Mouse (Mus musculus) layer of hippocampus, postnatal 25 days (tissue): ENCODE results near the gene Tmem171. TPM values are rescaled to one million over a fixed set of nuclear protein-coding genes. Genes with fewer than 3 reads are reported as not detected.

ENCODE experiments used
- DNase-seq, 2 experiments: peaks; one replicate each; pipeline ENCODE4 v3.0.0; 2022; ENCODE audit warnings: mixed read lengths in 2 of 2, low spot score in 1 of 2; ENCODE audit errors: extremely low spot score in 1 of 2
- total RNA-seq, 2 experiments: library from RNA; stranded (reverse); gene quantifications; 2 replicates each; pipeline ENCODE4 v1.2.3; 2021

The Tmem171 gene
- under 1 TPM; 0.42 to 0.54 TPM for total RNA-seq

DNA sequence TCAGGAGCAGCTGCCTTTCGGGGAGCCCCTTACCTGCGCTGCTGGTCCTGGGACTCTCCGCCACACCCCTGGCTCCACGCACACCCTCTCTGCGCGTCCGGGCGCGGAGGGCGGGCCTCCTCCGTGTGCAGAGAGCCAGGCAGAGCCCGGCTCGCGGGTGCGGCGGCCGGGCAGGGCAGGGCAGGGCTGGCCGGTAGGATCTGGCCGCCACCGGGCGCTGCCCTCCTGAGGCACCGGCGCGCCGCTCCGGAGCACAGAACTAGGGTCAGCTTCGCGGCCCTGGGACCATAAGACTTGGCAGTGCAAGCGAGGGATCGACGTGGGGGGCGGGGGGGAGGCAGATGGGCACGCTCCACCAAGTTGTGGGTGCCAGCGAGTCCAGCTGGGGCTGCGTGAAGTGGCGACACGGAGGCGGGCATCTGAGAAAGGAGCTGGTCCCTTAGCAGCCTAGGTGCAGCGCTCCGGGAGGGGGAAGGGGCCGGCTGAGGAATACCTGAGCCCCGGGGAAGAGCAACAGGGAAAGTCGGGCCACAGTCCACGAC, at the start of gene Tmem171:
Gene Tmem171, minus strand, starts transcription at position 62 of the 542 bp plus-strand sequence.
- DNase-seq, result no peak

DNA sequence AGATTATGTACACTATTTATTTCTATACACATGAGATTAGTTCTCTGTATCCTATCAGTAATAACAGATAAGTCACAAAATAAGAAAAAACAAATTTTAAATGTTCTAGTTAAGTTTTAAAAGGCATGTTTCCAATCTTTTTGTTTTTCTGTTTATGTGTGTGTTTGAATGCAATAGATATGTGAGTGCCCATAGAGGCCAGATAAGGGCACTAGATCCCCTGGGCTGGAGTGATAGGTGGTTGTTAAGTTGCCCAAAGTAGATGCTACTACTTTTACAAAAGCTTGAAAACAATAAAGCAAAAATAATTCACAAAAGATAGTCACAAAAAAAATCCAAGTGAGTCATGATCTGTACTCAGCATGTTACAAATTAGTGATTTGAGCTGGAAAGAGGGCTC, 49.2 kb upstream of the Tmem171 start:
- DNase-seq, result no peak

DNA sequence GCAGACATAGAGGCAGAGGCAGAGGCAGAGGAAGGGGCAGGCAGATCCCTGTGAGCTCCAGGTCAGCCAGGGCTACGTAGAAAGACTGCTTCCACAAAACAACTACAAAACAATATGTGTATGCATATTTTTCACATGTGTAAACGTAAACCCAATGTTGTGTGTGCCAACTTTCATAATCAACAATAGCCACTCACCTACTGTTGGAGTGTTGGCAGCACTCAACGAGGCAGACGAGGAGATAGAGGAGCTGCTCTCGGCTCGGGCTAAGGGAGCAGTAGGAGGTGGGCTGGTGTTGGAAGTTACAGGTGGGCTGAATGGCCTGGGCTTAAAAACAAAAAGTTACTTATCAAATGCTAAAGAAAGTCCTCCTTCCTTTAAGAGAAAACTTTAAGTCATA, 48.6 kb upstream of the Tmem171 start:
- no peak for DNase-seq

DNA sequence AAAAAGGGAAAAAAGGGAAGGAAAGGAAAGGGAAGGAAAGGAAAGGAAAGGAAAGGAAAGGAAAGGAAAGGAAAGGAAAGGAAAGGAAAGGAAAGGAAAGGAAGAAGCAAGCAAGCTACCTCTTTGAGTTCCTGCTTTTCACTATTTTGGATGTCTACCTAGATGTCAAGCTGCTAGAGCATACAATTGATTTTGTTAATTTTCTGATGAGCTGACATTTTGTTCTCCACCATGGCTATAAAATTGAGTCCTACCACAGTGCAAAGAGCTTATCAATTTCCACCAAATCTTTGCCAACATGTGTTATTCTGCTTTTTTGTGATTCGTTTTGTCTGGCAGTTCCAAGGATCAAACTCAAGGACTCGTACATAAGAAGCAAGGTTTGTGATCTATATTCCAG, 43.6 kb upstream of the Tmem171 start:
- no peak for DNase-seq

DNA sequence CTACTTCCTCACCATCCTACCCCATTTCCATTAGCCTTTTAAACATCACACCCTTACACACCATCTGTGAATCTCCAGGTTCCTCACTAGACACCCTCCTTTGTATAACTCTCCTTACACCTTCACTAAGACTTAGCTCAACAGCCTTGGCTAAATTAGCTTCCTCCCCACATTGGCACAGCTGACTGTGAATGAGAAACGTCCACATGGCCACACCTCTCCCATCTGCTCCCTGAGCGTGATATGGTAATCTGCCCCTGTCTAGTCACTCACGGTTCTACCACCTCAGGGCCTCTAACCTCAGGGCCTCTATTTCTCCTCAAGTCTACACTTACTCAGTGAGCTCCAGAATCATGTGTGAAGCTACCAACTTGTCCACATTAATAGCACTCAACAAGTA, 38.7 kb upstream of the Tmem171 start:
- DNase-seq, result no peak

DNA sequence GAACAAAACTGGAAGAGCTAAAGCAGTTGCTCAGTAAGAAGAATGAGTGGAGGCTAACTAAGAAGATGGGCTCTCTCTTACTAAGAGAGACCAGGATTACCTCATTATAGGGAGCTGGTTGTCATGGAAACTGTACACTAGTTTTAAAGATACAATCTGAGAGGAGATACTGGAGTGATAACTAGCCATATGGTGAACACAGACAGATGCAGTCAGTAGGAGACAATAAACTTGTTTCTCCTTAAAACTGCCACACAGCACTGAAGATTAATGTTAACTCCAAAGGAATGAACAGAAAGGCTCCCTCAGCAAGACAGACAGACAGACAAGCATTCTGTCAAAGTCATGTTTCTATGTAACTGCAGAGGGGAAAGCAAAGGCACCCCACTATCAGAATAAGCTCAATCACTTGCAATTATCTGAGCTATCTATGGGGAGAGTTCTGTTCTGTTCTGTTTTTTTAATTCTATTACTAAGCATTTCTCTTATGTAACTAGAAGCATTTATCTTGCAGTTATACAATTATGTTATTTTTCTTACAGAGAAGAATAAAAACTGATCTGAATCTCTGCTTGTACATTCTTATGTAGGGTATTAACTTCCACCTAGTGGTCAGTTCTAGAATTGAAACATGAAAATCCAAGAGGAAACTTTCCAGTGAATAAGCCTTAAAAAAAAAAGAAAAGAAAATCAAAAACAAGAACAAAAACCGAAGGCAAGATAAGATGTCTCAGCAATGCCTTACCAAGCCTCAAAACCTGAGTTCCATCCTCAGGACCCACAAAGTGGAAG, 34.8 kb upstream of the Tmem171 start:
- DNase-seq, result no peak

DNA sequence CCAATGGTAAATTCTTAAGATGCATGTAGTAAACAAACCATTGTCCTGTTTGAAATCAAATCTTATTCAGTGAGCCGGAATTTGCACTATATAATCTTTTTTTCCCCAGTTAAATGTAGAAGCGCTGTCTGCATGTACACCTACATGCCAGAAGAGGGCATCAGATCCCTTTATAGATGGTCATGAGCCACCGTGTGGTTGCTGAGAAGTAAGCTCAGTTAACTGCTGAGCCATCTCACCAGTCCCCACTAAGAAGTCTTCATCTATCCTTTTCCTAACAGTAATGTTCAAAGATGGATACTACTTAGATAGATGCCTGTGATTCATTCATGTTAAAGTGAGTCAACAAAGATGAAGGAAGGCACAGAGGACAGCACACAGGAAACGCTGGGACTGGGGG, 31.9 kb upstream of the Tmem171 start:
- DNase-seq, result no peak

DNA sequence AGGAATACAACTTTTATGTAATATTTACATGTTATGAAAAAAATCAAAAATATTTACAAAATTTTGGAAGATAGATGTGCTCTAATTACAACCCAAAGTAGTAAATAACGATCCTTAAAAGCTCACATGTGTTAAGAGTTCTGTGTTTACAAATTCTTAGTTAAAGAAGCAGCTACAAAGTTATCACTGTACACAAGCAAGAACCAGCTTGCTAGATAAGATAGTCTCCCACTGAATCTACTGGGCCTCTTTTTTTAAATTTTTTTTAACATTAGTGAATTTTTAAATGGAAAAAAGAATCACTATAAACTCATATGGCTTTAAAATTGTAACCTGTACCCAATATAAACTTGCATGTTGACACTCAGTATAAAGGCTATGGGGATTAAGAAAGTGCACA, 28.8 kb upstream of the Tmem171 start:
- no peak for DNase-seq

DNA sequence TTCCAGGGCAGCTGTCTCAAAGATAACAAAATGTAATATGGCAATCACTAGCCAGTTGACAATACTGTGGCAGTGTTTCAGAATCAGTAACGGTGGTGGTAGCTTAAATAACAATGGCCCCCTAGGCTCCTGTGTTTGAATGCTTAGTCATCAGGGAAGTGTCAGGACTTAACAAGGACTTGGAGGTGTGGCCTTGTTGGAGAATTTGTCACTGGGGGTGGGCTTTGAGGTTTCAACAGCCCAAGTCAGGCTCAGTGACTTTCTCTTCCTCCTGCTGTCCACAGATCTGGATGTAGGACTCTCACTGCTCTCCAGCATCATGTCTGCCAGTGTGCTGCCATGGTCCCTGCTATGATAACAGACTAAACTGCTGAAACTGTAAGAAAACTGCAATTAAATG, 27.7 kb upstream of the Tmem171 start:
- DNase-seq, result no peak

DNA sequence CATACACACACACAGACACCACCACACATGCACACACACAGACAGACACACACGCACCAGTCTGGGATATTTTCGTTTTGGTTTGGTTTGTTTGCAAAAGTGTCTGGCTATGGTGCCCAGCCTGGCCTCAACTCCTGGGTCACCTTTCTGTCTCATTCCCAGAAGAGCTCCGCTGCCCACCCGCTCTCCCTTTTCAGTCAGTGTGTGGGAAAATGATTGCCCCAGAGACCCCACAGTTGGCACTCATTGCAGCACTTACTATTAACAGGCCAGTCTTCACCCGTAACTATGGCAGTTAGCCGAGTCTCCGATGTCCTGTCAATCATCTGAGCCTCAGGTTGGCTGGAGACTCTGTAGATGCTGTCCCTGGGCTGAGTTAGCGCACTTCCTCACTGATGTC, 21.5 kb upstream of the Tmem171 start:
- no peak for DNase-seq

DNA sequence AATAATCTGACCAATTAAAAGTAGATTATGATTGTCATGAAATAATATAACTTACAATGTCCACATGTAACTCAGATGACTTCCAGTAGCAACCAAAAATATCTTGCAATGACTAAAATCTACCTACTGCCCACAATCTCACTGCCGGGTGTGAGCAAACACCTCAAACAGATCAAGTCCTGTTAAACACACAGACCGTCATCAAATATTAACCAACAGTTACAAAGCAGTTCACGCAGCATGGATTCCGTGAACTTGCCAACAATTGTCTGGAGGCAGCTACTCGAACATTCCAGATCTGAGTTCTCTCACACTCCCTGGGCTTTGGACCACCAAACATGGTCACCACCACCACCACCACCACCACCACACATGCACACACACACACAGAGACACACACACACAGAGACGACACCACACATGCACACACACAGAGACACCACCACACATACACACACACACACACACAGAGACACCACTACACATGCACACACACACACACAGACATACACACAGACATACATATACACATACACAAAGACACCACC, 20.9 kb upstream of the Tmem171 start:
- DNase-seq, result no peak

DNA sequence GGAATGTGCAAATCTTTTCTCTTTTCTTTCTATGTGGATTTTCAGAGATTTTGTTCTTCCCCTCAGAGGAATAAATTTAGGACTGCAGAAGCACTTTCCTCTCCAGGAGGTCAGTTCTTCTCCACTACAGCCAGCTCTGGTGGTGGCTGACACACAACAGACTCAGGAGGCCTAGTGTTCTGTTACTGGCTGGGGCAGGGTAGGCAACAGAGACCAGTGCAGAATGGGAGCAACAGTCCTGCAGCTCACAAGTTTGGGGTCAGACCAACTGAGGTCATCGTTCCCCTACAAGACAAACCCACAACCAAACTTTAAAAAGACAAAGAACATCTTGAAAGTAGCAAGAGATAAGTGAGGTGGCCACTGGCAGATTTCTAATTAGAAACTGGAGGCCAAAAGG, 16.0 kb upstream of the Tmem171 start:
- DNase-seq, result no peak

DNA sequence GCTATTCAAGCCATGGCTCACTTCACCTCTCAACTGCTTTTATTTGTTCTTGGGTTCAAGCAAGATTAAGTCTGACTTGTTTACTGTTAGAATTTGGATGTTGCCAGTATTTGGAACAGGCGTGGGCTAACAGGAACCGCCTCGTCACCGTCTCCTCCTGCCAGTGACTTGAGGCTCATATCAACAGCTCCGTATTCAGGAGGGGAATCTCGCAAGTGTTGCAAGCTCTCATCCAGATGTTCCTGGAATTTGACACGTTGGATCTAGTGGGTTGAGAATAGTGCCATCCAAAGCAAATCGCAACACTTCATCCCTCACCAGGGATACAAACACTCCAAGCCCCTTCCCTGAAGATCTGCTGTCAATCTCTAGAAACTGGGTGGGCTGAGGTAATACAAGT, 15.6 kb upstream of the Tmem171 start:
- DNase-seq, result no peak

DNA sequence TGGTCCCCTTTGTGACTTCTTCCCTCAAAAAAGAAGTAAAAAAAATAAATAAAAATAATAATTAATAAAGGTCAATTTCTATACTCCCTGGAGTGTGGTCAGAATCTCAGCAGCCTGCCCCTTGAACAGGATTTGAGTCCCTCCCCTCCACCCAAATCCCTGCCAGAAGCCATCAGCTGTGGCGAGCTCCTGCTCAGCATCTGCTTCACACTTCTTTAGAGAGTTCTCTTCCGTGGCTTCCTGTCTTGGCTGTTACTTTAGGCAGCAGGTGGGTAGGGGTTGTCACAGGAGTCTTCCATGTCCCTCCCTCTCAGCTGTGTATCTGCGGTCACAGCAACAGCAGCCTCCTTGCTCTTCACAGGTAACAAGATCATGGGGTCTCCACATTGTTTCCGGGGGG, 10.9 kb upstream of the Tmem171 start:
- no peak for DNase-seq

DNA sequence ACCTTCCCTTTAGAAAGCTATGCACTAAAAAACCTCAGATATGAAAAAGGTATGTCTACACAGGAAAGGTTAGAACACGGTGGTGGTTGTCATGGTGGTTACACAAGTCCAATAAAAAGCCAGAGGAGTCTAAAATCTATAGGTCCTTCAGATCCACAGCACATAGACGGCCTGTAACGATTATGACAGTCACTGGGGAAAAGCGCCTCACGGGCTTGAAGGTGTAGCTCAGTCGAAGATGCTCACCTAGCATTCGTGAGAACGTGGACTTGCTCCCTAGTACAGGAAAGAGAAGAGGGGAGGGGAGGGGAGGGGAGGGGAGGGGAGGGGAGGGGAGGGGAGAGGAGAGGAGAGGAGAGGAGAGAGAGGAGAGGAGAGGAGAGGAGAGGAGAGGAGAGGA, 9.2 kb upstream of the Tmem171 start:
- DNase-seq, result no peak

DNA sequence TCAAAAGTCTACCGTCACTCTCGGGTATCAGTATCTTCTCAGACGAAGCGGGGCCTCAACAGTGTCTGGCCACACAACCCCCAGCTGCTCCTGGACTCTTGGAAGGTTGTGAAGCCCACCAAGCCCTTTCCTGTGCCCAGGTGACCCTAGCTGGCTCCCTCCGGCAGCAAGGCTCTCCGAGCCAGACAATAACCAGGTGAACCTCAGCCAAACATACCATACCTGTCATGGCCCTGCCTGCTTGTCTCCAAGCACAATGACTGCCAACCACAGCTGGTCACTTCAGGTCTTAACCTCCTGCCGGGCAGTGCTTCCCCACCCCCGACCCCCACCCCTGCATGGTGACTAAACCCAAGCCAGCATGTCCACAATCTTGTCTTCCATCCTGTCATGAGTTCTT, 7.7 kb upstream of the Tmem171 start:
- DNase-seq, result no peak

DNA sequence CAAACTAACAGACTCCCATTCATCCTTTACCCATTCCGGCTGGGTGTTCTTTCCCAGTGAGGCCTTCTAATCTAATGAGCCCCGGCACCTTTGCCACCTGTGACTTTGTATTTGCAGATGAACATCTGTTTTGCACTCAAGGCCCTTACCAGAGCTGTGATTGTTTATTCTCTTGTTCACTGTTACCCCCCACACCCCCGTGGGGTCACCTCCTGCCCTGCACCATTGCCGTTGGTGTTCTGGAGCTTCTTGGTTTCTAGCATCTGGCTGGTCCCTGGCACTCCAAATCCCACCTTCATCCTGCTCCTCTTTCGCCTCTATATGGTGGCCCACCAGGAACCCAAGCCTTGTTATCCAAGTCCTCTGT, 6.7 kb upstream of the Tmem171 start:
- no peak for DNase-seq

DNA sequence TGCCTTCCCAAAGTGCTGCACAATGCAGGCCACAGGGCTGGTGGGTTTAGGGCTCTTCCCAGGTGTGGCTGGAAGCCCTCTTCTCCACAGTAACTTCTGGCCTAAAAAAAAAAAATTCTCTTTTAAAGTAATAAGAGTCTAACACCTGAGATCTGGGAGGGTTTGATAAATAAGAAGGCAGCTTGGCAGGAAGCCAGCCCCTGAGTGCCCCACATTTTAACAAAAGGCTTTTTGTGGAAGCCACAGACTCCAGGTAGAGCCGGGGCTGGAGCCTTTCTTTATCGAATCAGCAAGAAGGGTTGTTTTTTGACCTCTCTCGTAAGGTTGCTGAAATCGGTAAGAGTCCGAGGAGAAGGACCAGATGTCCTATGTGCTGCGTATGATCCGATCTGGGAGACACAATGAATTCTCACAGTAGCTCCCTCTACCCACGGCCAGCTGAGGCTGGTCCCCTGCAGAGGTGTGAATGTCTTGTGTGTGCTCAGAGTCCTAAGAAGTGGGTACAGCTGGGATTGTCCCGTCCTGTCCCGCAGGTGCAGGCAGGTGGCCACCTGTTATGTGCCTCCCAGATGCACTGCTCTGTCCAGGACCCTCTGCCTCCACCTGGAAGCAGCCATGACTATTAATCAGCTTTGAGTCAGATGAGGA, 6.2 kb upstream of the Tmem171 start:
- DNase-seq, result no peak

DNA sequence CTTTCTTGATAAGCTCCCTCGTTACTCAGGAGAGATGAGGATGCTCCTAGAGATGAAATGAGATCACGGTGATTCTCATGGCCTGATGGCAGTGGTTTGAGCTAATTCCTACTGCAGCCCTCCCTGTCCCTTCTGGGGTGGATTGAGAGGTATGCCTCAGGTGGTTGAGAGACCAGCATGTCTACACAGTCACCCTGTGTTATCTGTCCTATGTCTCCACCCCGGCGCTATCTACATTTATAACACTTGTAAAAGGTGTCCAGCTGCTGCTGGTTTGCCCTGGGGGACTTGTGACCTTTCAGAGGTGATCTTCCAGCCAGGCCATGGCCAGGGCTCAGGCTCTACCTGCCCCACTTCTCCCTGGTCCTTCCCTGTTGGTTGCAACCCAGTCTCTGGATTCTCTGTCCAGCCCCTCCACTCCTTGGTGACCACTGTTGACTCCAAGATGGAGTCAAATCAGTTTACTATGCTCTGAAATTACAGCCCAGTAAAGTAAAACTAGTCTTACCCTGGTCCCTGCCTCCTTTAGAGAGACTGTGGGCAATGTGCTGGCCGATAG, 5.4 kb upstream of the Tmem171 start:
- no peak for DNase-seq

DNA sequence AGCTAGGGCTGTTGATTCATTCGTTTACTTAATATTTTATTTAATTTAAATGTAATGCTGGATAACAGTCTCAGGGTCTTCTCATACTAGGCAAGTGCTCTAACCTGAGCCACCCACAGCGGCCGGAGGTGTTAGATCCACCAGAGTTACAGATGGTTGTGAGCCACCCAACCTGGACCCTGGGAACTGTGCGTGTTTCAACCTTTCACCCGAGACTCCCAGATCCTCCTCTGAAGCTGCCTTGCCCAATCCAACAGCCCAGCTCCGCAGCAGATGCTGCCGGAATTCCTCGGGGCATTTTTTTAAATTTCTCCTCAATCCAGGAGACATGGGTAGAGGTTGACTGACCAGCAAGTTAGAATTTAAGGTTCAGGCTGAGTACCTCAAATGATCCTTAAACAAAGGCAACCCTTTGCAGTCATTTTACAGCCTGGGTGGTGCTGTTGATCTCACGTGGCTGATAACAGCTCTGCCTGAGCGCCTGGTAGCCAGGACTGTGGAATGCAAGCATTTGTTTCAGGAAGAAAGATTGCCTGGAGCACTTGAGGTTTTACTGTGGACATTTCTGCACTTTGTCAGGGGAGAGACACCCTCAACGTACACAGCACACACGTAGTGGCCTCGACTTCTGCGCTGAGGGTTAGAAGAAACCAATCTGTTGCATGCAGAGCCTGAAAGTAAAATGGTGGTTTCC, 4.6 kb upstream of the Tmem171 start:
- no peak for DNase-seq

DNA sequence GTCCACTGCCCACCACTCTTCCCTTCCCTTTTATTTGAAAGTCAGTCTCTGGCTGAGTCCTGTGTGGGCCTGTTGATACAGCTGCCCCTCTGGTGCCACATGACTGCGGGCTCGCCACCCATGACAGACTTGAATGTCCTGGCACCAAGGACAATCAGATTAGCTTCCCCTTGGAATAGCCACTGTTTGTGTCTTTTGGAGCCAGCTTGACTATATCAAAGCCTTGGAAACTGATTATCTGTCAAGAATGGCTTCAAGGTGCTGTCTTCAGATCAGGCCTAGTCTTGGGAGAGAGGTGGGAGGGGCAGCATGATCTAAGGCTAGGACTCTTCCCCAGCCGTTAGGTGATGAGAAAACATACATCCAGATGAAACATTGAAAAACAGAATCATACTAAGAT, 2.1 kb upstream of the Tmem171 start:
- no peak for DNase-seq
